Mouse (Mus musculus) 3T3-L1 (cell line): ENCODE results near the gene Timm44.
A peak's percentile ranks its signal among the peaks of the same experiment; 100 is the strongest.

Experiments
- DNase-seq: peaks from one replicate; pipeline ENCODE4 v3.0.0-alpha.2; 2015; ENCODE audit warnings: low read depth, low spot score

Timm44 gene

DNA sequence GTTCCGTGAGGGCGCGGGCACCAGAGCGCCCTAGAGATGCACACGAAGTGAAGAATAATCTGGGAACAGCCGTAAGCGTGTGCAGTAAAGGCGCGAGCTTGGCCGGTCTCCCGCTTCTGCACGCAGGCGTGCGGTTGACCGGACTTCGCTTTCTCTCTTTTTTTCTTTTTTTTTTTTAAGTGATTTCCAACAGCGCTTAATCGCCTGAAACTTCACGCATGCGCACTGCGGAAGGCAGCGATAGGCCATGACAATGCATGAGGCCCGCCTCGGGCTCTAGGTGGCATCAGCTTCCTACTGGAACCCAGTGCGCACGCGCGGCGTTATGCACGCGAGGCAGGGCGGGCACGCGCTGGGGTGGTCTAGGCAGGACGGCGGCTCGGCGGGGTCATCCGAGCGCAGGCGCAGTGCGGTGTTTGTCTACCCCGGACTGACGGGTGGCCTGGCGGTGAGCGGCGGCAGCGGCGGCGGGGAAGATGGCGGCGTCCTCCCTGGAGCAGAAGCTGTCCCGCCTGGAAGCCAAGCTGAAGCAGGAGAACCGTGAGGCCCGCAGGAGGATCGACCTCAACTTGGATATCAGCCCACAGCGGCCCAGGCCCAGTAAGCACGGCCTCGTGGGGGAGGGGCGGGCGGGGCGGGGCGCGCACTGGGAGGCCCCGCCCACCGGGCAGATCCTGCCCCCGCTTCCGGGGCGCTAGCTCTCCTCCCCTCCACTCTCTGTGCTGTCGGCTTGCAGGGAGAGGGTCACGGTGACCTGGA is 37.1 kb downstream of the Timm44 start, which contains the start of the genes Map2k7 and Gm49320:
Gene Map2k7, plus strand, starts transcription at position 307 of the 759 bp plus-strand sequence.
Gene Gm49320, plus strand, starts transcription at position 432 of the 759 bp plus-strand sequence.
- peak; percentile 100 for DNase-seq

DNA sequence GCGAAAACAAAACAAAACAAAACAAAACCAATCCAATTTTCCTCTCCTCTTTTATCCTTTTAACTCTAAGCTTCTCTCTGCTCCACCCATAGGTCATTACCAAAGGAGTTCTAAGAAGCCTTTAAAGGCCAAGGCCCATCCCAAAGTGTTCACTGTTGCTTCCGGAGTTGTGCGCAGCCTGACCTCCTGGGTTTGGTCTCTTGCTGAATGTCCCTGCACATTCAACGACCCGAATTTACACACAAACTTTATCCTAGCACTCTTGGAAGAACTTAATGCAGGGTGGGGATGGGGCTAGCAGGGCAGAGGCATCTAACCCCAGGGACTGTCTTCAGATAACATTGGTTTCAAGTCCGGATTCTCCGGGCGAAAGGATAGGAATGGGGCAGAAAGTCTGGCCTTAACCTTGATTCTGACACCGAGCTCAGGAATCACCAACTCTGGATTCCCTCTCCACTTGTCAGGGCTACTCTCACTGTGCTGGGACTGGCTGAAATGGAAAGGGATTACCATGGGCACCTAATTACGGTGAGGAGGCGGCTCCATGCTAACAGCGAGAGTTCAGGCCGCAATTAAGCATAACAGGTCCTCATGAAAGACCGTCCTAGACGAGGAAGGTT is 37.8 kb downstream of the Timm44 start:
- DNase-seq = no peak

DNA sequence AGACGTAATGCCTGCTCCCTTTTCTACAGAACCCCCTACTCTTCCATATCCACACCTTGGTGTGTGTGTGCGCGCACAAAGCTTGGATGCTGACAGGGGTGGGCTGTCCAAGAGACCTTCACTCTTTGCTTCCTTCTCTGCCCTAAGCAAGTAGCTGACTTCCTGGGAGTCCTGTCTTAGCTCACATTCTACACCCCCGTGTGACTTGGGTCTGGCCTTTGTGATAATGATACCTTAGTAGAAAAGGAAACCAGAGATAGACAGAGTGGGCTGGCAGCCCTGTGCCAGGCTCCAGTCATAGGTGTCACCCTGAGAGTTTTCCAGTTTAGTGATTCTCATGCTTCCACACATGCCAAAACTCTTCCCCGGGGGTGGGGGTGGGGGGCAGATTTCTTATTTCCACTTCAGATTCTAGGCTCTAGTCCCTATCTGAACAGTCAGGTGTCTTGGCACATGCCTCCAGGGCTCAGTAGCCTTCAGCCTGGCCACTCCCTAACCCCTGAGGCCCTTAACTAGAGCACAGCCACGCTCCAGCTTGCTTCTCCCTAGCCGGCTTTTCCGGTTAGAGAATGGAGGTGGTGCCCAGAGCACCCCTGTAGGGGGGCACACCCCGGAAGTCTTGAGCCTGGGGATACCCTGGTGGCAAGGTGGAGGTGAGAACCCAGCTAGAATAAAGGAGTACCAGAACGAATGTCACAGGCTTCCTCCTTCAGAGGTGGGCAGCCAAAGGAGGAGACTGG is 44.9 kb downstream of the Timm44 start:
- no peak for DNase-seq

DNA sequence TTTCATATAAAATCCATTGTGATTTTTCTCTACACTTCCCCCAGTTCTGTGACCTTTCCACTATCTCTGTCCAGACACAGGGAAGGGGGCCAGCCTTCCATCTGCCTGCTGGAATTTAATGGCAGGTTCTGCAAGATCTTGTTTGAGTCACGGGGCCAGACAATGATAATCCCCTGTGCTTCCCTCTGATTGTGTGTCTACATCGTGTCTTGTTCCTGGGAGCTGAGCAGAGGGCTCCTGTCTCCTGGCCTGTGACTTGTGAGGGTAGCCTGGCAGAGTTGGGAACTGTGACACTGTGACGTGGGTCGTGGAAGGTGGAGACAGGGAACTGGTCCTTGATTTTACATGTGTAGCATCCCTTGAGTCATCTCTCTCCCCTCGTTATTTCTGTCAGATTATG is 45.9 kb downstream of the Timm44 start:
- no peak for DNase-seq

DNA sequence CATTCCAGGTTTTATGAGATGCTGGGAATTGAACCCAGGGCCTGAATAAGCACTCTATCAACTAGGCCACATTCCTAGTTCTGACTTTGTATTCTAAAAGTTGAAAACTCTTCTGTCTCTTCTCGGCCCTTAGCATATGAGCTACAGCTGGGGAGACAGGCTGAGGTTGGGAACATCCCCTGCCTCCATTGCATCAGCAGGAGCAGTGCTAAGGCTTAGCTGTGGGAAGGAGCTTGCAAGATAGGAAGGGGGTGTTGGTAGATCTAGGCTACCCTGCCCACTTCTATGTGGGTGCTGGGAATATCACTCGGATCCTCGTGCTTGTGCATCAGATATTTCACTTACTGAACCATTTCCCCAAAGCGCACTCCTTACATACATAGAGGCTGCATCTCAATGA is 47.8 kb downstream of the Timm44 start:
- DNase-seq = no peak

DNA sequence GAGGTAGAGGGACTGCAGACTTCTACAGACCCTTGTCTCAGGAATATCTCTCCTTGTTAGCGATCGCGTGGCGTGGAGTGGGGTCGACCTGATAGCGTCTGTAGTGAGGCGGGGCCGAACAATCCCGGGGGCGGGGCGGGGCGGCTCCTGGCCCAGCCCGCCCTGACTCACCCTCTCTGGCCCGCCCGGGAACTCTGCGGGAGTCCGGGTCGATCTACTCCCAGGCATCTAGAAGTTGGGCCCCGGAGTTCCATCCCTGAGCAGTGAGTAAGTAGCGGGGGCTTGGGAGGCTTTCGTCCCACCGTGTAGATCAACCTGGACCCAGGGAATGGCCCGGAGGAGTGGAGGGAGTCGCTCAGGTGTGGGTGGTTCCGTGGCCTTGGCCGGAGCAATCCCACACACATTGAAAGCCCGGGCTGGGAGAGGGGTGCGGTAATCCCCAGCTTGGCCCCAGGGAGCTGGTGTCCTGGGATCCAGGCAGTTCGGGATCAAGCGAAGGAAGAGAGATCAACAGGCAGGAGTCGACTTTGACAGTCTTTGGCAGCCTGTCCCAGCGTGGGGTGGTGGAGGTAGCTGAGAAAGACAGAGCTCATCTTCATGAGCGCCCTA is 48.9 kb downstream of the Timm44 start, which contains the start of gene Lrrc8e:
Gene Lrrc8e, plus strand, starts transcription at position 89 of the 609 bp plus-strand sequence.
- no peak for DNase-seq

DNA sequence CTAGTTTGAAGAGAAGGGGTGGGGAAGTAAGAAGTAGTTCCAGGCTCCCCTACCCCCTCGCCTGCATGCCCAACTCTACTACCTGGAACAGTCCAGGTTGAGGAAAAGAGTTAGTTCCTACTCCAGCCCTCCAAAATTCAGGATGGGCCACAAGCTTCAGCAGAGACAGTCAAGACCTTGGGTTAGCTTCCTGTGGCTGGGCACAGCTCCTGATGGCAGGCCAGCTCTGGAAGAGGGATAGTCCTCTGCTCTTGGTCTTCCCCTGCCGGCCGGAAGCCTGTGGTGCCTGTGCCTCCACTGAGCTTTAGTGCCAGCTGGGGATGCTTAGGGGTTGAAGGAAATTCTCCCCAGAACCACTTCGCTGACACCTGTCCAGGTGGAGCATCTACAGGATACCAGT is 49.4 kb downstream of the Timm44 start:
- DNase-seq = no peak

DNA sequence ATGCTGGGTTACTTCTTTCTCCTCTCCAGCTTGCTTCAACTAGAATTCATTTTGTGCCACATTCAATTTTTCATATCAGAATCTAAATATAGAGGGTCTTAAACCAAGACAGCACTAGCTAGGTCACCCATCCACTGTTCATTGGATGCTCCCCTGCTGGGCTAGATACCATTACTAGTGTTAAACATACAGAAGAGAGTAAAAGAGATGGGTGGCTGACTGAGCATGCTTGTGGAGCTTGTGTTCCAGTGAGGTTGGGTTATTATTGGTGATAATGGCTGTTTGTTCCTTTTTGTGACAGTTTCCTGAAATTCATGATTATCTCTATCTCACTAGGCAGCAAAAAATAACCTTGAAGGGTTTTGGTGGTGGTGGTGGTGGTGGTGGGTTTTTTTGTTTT is 53.7 kb downstream of the Timm44 start:
- no peak for DNase-seq

DNA sequence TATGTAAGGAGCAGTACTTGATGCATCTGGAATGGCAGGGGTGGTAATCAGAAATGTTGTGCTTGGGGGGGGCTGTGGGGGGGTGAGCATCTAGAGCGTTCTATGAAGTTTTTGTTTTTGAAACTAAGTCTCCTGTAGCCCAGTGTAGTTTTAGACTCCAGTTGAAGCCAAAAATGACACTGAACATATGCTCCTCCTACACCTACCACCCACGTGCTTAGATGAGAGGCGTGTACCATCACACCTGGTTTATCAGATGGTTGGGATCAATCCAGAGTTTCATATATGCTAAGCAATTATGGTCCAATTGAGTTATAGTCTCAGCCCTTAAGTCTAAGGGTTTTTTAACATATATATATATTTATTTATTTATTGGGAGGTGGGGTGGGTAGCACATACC is 56.1 kb downstream of the Timm44 start:
- DNase-seq = no peak

DNA sequence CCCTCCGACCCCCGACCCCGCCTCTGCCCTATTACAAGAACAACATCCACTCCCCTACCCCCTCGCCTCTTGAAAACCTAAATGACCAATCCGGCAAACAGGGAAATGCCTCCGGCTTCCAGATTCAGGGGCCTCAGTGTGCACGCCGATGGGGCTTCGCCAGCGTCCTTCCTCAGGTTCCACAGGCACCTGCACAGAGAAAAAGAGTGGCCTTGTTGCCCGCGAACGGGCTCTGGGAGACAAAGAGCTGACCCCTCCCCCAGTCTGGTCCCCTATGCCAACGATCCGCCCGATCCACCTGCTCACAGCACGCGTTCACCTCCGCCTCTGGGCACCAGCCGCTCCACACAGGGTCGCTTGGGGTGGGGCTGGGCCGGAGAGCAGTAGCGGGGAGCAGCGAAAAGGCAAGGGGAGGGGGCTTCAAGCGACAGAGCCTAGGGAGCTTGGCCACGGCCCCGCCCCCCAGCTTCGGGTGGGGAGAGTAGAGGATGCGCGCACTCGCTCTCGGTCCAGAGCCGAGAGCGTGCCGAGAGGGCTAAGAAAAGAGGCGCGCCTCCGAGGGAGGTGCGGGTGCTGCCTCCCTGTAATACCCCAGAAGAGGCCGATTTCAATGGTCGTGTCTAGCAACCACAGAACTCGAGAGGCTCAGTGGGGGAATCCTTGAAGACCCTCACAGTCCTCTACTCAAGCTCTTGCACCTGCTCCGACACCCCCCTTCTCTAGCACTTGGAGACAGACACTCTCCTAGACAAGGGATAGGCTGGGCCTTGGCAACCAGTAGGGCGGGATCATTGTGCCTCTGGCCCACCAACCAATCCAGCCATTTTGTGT is 58.7 kb downstream of the Timm44 start, which contains the start of gene Prr36:
Gene Prr36, minus strand, starts transcription at position 669 of the 831 bp plus-strand sequence.
- DNase-seq = no peak

DNA sequence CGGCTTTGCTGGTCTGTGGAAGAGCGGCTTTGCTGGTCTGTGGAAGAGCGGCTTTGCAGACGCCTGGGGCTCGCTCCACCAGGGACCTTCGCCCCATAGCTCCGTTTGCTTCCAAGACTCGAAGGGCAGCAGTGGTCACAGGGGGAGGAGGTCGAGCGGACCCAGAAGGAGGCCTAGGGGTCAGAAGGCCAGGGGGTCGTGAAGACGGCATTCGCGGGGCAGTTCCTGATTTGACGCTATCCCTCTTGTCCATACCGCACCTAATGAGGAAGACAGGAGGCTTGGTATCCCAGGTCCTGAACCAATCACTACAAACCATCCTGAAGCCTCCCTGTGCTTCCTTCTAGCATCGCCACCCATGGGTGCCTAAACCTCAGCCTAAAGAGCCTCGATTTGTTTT is 59.4 kb downstream of the Timm44 start:
- DNase-seq = no peak

DNA sequence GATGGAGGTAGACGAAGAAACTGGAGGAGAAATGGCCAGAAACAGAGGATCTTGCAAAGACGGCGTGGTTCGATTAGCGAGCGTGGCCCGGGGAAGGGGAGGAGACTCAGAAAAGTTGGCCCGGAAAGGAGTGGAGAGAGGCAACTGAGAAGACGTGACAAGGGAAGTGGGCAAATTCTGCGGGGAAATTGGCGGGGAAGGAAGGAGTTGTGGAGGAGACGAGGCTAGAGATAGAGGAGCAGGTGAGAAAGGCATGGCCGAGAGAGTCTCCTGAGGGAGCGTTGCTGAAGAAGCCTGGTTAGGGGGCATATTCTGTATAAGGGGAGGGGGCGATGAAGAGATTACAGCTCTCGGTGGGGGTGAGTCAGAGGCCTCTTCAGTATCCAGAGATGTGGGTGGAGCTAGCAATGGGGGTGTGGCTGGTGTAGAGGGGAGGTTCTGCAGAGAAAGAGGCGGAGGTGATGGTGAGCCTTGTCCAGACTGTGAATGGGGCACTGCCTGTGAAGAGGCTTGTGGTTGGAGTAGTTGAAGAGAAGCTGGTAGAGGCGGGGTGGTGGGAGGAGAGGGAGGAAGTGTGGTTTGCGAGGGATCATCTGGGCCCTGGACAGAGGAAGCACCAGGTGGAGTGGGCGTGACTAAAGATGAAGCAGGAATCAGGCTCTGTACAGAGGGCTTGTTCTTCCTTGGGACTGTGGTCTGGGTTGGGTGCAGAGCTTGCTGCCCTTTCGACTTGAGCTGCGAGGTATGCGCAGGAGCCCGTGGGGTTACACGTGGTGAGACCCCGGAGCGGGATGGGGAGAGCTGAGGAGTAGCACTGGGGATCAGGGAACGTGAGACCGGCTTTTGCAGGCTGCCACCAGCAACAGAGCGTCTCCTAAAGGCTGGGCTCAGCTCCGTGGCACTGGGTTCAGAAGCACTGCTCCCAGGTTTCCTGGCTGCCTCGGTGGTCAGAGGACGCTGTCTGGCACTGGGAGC is 61.4 kb downstream of the Timm44 start:
- DNase-seq = peak; percentile 21

DNA sequence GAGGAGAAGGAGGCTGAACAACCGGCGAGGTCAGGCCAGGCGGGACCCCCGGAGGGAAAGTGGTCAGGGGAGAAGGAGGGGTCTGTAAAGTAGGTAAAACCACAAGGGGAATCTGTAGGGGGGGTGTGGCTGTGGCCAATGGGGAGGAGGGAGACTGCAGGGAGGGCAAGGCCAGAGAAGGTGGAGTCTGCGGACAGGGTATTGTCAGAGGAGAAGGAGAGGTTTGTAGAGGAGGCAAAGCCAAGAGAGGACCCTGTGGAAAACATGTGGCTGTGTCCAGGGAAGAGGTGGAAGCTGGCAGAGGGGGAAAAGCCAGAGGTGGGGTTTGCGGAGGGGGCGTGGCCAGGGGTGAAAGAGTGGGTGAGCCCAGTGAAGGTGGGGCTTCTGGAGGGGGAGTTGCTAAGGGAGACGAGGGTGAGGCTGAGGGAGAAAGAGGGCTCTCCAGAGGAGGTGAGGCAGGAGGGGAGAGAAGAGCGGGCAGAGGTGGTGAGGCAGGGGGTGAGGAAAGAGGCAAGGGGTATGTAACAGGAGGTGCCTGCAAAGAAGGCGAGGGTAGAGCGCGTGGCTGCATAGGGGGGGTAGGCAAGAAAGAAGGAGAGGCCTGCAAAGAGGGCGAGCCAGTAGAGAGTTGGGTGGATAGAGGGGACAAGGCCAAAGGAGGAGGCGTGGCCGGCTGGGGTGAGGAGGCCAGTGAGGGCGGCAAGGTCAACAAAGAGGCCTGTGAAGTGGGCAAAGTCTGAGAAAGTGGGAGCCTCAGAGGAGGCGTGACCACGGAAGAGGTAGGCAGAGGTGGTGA is 62.3 kb downstream of the Timm44 start:
- no peak for DNase-seq

DNA sequence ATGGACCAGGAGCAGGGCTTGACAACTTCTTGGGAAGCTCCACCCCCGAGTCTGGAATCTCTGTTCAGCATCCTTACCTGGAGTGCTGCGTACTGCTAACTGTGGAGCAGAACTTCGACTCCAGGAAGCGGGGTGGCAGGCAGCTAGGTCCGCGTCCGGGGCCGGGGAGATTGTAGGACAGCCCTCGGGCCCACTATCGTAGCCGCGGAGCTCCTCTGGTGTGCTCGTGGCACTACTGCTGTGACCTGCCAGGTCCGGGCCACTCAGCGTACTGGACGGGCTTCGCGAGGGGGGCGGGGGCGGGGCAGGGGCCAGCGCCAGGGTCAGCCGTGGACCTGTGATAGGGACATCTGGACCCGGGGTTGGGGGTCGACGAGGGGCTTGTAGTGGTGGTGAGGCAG is 62.9 kb downstream of the Timm44 start:
- DNase-seq = no peak

DNA sequence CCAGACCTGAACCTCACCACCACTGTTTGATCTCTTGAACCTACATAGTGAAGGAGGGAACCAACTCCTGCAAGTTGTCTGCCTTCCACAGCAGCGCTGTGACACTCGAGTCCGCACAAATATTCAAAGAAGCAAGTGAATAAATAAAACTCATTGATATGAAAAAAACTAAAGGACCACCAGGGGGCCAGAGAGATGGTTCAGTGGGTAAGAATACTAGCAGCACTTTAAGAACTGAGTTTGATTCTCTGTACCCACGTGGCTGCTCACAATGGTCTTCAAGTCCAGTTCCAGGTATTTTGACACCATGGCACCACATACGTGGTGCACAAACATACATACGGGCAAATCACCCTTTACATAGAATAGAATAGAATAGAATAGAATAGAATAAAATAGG is 64.6 kb downstream of the Timm44 start:
- DNase-seq = peak; percentile 24
